Mouse (Mus musculus) embryo, embryonic 9.5 days (tissue): ENCODE results near the gene Aff4.
"Not testable (repeated sequence)": the region's sequence is repeated elsewhere in the genome, so short reads cannot be mapped to it uniquely, and the experiment has no call there.

Experiments
- DNase-seq: peaks from one replicate; pipeline ENCODE4 v3.0.0-alpha.2; 2017; ENCODE audit errors: extremely low spot score

The Aff4 gene

GRCm38 (mm10) chr11:53350291-53351223 is at the start of gene Aff4:
TSS of gene Aff4 (plus strand) at chr11:53350833.
- peak; percentile 87 for DNase-seq

- DNase-seq: no peak
These were observed 49.5 kb upstream of the Aff4 start for GRCm38 (mm10) chr11:53301167-53301515.

GRCm38 (mm10) chr11:53304044-53304840 is 46.4 kb upstream of the Aff4 start:
- no peak for DNase-seq

- no peak for DNase-seq
These were observed 43.7 kb upstream of the Aff4 start for GRCm38 (mm10) chr11:53306965-53307364.

- DNase-seq: no peak
These were observed 43.0 kb upstream of the Aff4 start for GRCm38 (mm10) chr11:53307558-53308065.

- no peak for DNase-seq
These were observed 42.3 kb upstream of the Aff4 start for GRCm38 (mm10) chr11:53308251-53308864.

- no peak for DNase-seq
These were observed 41.7 kb upstream of the Aff4 start for GRCm38 (mm10) chr11:53308884-53309310.

GRCm38 (mm10) chr11:53311385-53311784 is 39.2 kb upstream of the Aff4 start:
- no peak for DNase-seq

GRCm38 (mm10) chr11:53312823-53313222 is 37.8 kb upstream of the Aff4 start:
- not testable (repeated sequence) for DNase-seq

- DNase-seq: no peak
These were observed 35.9 kb upstream of the Aff4 start for GRCm38 (mm10) chr11:53314770-53315173.

GRCm38 (mm10) chr11:53316996-53317395 is 33.6 kb upstream of the Aff4 start:
- DNase-seq: no peak

- no peak for DNase-seq
These were observed 32.6 kb upstream of the Aff4 start for GRCm38 (mm10) chr11:53318041-53318440.

- not testable (repeated sequence) for DNase-seq
These were observed 32.1 kb upstream of the Aff4 start for GRCm38 (mm10) chr11:53318568-53318967.

GRCm38 (mm10) chr11:53319867-53320266 is 30.8 kb upstream of the Aff4 start:
- not testable (repeated sequence) for DNase-seq

GRCm38 (mm10) chr11:53324512-53324968 is 26.1 kb upstream of the Aff4 start, which contains the start of gene Zcchc10:
TSS of gene Zcchc10 (plus strand) at chr11:53324679.
- peak; percentile 89 for DNase-seq

- no peak for DNase-seq
These were observed 20.3 kb upstream of the Aff4 start for GRCm38 (mm10) chr11:53330325-53330724.

- DNase-seq: no peak
These were observed 19.5 kb upstream of the Aff4 start for GRCm38 (mm10) chr11:53331121-53331520.

GRCm38 (mm10) chr11:53332076-53332680 is 18.5 kb upstream of the Aff4 start:
- no peak for DNase-seq

GRCm38 (mm10) chr11:53335505-53336181 is 15.0 kb upstream of the Aff4 start:
- no peak for DNase-seq

- DNase-seq: no peak
These were observed 14.5 kb upstream of the Aff4 start for GRCm38 (mm10) chr11:53336182-53336571.

- DNase-seq: no peak
These were observed 13.7 kb upstream of the Aff4 start for GRCm38 (mm10) chr11:53336924-53337323.
